Mouse (Mus musculus): ENCODE results near the gene Gpr88.

GRCm38 (mm10) chr3:116288833-116289232 is 35.5 kb upstream of the Gpr88 start:
- TF ChIP-seq POLR2A (IDR thresholded peaks at IDR 0.05; ENCODE audit: insufficient read length, low read depth) (no peak), POLR2AphosphoS2 (IDR thresholded peaks at IDR 0.05; ENCODE audit: insufficient read length, low read depth) (no peak), USF1 (IDR thresholded peaks at IDR 0.05; ENCODE audit: low read depth) (no peak), REST (IDR thresholded peaks at IDR 0.05; ENCODE audit: insufficient read depth, insufficient read length) (no peak), TCF12 (IDR thresholded peaks at IDR 0.05; ENCODE audit: insufficient read depth, poor library complexity, severe bottlenecking) (no peak), SRF (IDR thresholded peaks at IDR 0.05; ENCODE audit: control insufficient read depth, insufficient read length, low read depth) (no peak), MAX (IDR thresholded peaks at IDR 0.05; ENCODE audit: low read depth) (no peak), MYOD1 (IDR thresholded peaks at IDR 0.05; ENCODE audit: control insufficient read depth in 1 of 3, insufficient read length in 2 of 3, low read depth in 2 of 3) (no peak), CEBPB (IDR thresholded peaks at IDR 0.05; ENCODE audit: insufficient read depth, poor library complexity, severe bottlenecking) (no peak), E2F4 (IDR thresholded peaks at IDR 0.05; ENCODE audit: insufficient read depth) (no peak), TCF3 (IDR thresholded peaks at IDR 0.05; ENCODE audit: insufficient read length, low read depth) (no peak), MYOG (IDR thresholded peaks at IDR 0.05; ENCODE audit: control insufficient read depth in 1 of 3, insufficient read depth in 1 of 3, insufficient read length in 2 of 3, low read depth in 2 of 3) (no peak)
